Mouse (Mus musculus): ENCODE data around the gene Ints14. TPM values are rescaled to one million over a fixed set of nuclear protein-coding genes. Genes with fewer than 3 reads are reported as not detected.

Gene Ints14
- polyA plus RNA-seq (2012; rRNA removed) = 9.2 and 9.6 TPM in 2 replicates

- Histone ChIP-seq H3K4me1 (ENCODE audit: control insufficient read depth, insufficient read depth, insufficient read length) (no peaks in the 10 kb centered on the region), H3K27me3 (ENCODE audit: control insufficient read depth, insufficient read depth, low read length) (no peaks in the 10 kb centered on the region), H3K27ac (ENCODE audit: insufficient read depth, low read length) (peak within 1 kb of the TSS; percentile 81), H3K36me3 (ENCODE audit: control insufficient read depth, insufficient read depth, low read length) (peaks cover 7% of the 10 kb centered on the region), H3K4me3 (ENCODE audit: extremely low read depth, insufficient read depth, insufficient read length) (peak within 1 kb of the TSS; percentile 78)
- TF ChIP-seq POLR2A (IDR thresholded peaks at IDR 0.05; ENCODE audit: low read depth, low read length) = peak; percentile 52; the same call in 1 of the 2 replicates
- TF ChIP-seq CTCF (IDR thresholded peaks at IDR 0.05; ENCODE audit: extremely low read depth, insufficient read depth, insufficient read length, insufficient replicate concordance) = peak; percentile 84
- peak; percentile 93 for DNase-seq (ENCODE audit: low read depth in 1 of 2, low spot score in 2 of 2)
- WGBS = 12% methylated on average over 29 of the region's 29 CpGs
Observed at GRCm38 (mm10) chr9:64960117-64960977, at the start of gene Ints14. TSS of gene Ints14 (plus strand) at chr9:64960905.

DNA sequence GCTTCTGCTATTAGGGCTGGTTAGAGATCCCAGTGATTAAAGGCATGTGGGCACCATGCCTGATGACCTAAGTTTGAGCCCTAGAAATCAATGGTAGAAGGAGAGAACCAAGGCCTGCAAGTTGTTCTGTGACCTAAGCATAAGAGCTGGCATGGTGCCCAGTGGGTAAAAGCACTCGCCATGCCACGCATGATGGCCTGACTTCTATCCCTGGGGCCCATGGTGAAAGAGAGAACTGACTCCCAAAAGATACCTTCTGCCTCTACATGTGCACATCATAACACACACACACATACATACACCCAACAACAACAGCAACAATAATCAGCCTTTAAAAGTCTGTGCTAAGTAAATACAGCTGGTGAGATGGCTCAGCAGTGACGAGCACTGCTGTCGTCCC is 47.3 kb upstream of the Ints14 start:
- no peak for DNase-seq (ENCODE audit: low read depth in 1 of 2, low spot score in 2 of 2)
- H3K36me3 ChIP-seq (ENCODE audit: control insufficient read depth, insufficient read depth, low read length) = peaks cover 40% of the 10 kb centered on the region
- WGBS = 95% methylated on average over 4 of the region's 4 CpGs

DNA sequence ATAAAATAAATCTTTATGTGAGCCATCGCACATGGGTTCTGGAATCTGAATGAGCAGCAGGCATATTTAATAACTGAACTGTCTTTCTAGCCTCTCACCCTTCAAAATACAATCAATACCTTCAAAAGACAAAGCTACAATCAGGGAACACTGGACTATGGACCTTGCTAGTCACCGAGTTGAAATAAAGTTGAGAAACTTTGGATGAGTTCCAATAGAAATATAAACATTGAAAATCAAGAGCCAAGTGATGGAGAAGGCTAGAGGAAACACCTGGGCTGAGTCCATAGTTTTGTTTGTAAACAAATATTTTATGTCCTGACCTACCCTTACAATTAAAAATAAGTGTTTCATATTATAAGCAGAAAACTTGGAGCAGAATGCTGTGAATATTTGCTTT is 46.7 kb upstream of the Ints14 start:
- WGBS = 93% methylated on average over 2 of the region's 2 CpGs
- DNase-seq (ENCODE audit: low read depth in 1 of 2, low spot score in 2 of 2) = no peak
- TF ChIP-seq CTCF (IDR thresholded peaks at IDR 0.05; ENCODE audit: extremely low read depth, insufficient read depth, insufficient read length, insufficient replicate concordance) (no peak), POLR2A (IDR thresholded peaks at IDR 0.05; ENCODE audit: low read depth, low read length) (no peak)

More for the DNA sequence above, 47.3 kb upstream of the Ints14 start:
- Histone ChIP-seq H3K27me3 (ENCODE audit: control insufficient read depth, insufficient read depth, low read length) (no peaks in the 10 kb centered on the region; the same call in 1 of the 2 replicates), H3K27ac (ENCODE audit: insufficient read depth, low read length) (no peak overlapping the region), H3K4me1 (ENCODE audit: control insufficient read depth, insufficient read depth, insufficient read length) (peaks cover 2% of the 10 kb centered on the region; the same call in 1 of the 2 replicates), H3K4me3 (ENCODE audit: extremely low read depth, insufficient read depth, insufficient read length) (no peak overlapping the region)
- TF ChIP-seq POLR2A (IDR thresholded peaks at IDR 0.05; ENCODE audit: low read depth, low read length) = no peak
- no peak for TF ChIP-seq CTCF (IDR thresholded peaks at IDR 0.05; ENCODE audit: extremely low read depth, insufficient read depth, insufficient read length, insufficient replicate concordance)

GRCm38 (mm10) chr9:64914629-64915028 is 46.1 kb upstream of the Ints14 start:
- no peaks in the 10 kb centered on the region; the same call in 1 of the 2 replicates for H3K27me3 ChIP-seq (ENCODE audit: control insufficient read depth, insufficient read depth, low read length)

More for the DNA sequence above, 46.7 kb upstream of the Ints14 start:
- peaks cover 2% of the 10 kb centered on the region; the same call in 1 of the 2 replicates for H3K4me1 ChIP-seq (ENCODE audit: control insufficient read depth, insufficient read depth, insufficient read length)
- no peak overlapping the region for H3K27ac ChIP-seq (ENCODE audit: insufficient read depth, low read length)
- no peaks in the 10 kb centered on the region; the same call in 1 of the 2 replicates for H3K27me3 ChIP-seq (ENCODE audit: control insufficient read depth, insufficient read depth, low read length)
- peaks cover 42% of the 10 kb centered on the region for H3K36me3 ChIP-seq (ENCODE audit: control insufficient read depth, insufficient read depth, low read length)
- H3K4me3 ChIP-seq (ENCODE audit: extremely low read depth, insufficient read depth, insufficient read length) = no peak overlapping the region

GRCm38 (mm10) chr9:64918560-64918959 is 42.1 kb upstream of the Ints14 start:
- Histone ChIP-seq H3K27me3 (ENCODE audit: control insufficient read depth, insufficient read depth, low read length) (no peaks in the 10 kb centered on the region; the same call in 1 of the 2 replicates), H3K36me3 (ENCODE audit: control insufficient read depth, insufficient read depth, low read length) (peaks cover 21% of the 10 kb centered on the region), H3K4me1 (ENCODE audit: control insufficient read depth, insufficient read depth, insufficient read length) (peaks cover 2% of the 10 kb centered on the region; the same call in 1 of the 2 replicates), H3K4me3 (ENCODE audit: extremely low read depth, insufficient read depth, insufficient read length) (peak overlapping the region; percentile 31), H3K27ac (ENCODE audit: insufficient read depth, low read length) (peak overlapping the region; percentile 27)
- 73% methylated on average over 16 of the region's 16 CpGs for WGBS
- peak in 1 of 2 experiments; percentile 29 for DNase-seq (ENCODE audit: low read depth in 1 of 2, low spot score in 2 of 2)
- TF ChIP-seq CTCF (IDR thresholded peaks at IDR 0.05; ENCODE audit: extremely low read depth, insufficient read depth, insufficient read length, insufficient replicate concordance) = no peak
- TF ChIP-seq POLR2A (IDR thresholded peaks at IDR 0.05; ENCODE audit: low read depth, low read length) = no peak

More at GRCm38 (mm10) chr9:64914629-64915028, 46.1 kb upstream of the Ints14 start:
- peak in 1 of 2 experiments; percentile 21 for DNase-seq (ENCODE audit: low read depth in 1 of 2, low spot score in 2 of 2)
- no peak for TF ChIP-seq POLR2A (IDR thresholded peaks at IDR 0.05; ENCODE audit: low read depth, low read length)
- Histone ChIP-seq H3K36me3 (ENCODE audit: control insufficient read depth, insufficient read depth, low read length) (peaks cover 40% of the 10 kb centered on the region), H3K4me1 (ENCODE audit: control insufficient read depth, insufficient read depth, insufficient read length) (peaks cover 2% of the 10 kb centered on the region; the same call in 1 of the 2 replicates), H3K27ac (ENCODE audit: insufficient read depth, low read length) (peak overlapping the region; percentile 45; the same call in 1 of the 2 replicates), H3K4me3 (ENCODE audit: extremely low read depth, insufficient read depth, insufficient read length) (no peak overlapping the region)
- 10% methylated on average over 4 of the region's 4 CpGs for WGBS

- no peak for DNase-seq (ENCODE audit: low read depth in 1 of 2, low spot score in 2 of 2)
- peaks cover 3% of the 10 kb centered on the region for H3K36me3 ChIP-seq (ENCODE audit: control insufficient read depth, insufficient read depth, low read length)
- WGBS = 36% methylated on average over 5 of the region's 5 CpGs
- TF ChIP-seq POLR2A (IDR thresholded peaks at IDR 0.05; ENCODE audit: low read depth, low read length) (no peak), CTCF (IDR thresholded peaks at IDR 0.05; ENCODE audit: extremely low read depth, insufficient read depth, insufficient read length, insufficient replicate concordance) (no peak)
- no peak overlapping the region for H3K4me3 ChIP-seq (ENCODE audit: extremely low read depth, insufficient read depth, insufficient read length)
- no peak overlapping the region for H3K27ac ChIP-seq (ENCODE audit: insufficient read depth, low read length)
- no peaks in the 10 kb centered on the region for H3K27me3 ChIP-seq (ENCODE audit: control insufficient read depth, insufficient read depth, low read length)
- H3K4me1 ChIP-seq (ENCODE audit: control insufficient read depth, insufficient read depth, insufficient read length) = 0 out of 2 replicates have a peak, but pooled peaks cover 2% of the 10 kb centered on the region
Observed at GRCm38 (mm10) chr9:64925771-64926170, 34.9 kb upstream of the Ints14 start.

All from spleen, adult 2 months (tissue).